Mouse (Mus musculus) olfactory bulb, adult 2 months (tissue): ENCODE data around the gene Depdc1b.

ENCODE experiments used
- CTCF ChIP-seq: fragments of 200-500 bp; IDR thresholded peaks from 2 replicates; pipeline ENCODE4 v1.5.1; 2012; ENCODE audit warnings: low read depth, mild to moderate bottlenecking, low read length, moderate library complexity; ENCODE audit not compliant: insufficient read depth
- POLR2A ChIP-seq: fragments of 200-500 bp; IDR thresholded peaks from 2 replicates; pipeline ENCODE4 v1.6.1; 2012; ENCODE audit warnings: mild to moderate bottlenecking, low read depth, low read length, moderate library complexity; ENCODE audit not compliant: insufficient read depth

DNA sequence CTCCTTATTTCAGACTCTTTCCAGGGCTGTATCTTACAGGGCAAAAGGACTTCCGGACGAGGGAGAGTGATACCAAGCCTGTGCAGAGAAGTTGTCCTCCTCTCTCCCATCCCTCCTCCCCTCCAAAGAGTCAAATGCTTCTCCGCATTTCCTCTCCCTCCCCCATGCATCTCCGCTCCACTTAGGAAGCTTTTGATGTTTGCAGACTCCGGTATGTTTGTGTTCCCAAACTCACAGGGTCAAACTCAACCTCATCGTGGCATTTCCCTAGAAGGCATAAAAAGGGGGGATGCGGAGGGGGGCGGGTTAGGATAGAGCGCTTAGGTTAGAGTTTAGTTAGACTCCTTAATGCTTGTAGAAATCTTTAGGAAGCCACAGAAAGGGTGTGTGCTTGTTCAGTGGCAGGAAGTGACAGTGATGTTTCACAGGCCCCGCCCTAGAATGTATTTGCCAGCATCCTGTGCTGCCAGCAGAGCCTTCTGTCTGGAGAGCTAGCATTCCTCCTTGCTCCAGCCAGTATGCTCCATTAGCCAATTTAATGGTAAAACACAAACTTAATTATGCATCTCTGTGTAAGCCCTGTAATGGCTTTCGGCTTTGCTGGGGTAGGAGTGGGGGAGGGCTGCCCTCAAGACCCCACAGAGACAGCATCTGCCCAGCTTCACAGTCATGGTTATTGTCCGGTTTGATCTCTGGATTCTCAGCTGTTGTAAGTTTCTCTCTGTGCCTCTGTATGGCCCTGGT is 18.6 kb upstream of the Depdc1b start:
- TF ChIP-seq CTCF = no peak
- no peak for TF ChIP-seq POLR2A
